ENCODE assay signal across 16 mouse cellular contexts in genomic region chr9:43271761-43272518, GRCm38 (mm10). TPM values are rescaled to one million over a fixed set of nuclear protein-coding genes. Genes with fewer than 3 reads are reported as not detected.
A peak's percentile ranks its signal among the peaks of the same experiment; 100 is the strongest.
DNase-seq lines count a peak whose midpoint lies in the region; ATAC-seq and TF ChIP-seq lines count a peak whose summit lies in the region.
"Had no signal": no experiment of that assay in that cellular context is flagged by ENCODE, and none has a peak within 500 bp of the region (broad histone marks: within the 10 kb centered on the region; RNA-seq: fewer than 3 reads in every experiment).

No protein-coding gene starts in this region.

- H3K9me3 ChIP-seq in intestine, postnatal 0 days (ENCODE audit: control insufficient read depth), result no peaks in the 10 kb centered on the region
- H3K9me3 ChIP-seq: forebrain, embryonic 15.5 days; hindbrain, embryonic 12.5 days; neural tube, embryonic 13.5 days had no signal

- H3K4me2 ChIP-seq in intestine, postnatal 0 days (replicated peaks; ENCODE audit: low read depth), result no peak overlapping the region
- H3K4me2 ChIP-seq: forebrain, embryonic 15.5 days had no signal

- peak; percentile 30 for DNase-seq in kidney, adult 18-20 months
- DNase-seq in kidney, adult 9 months, result no peak
- peak; percentile 31 for DNase-seq in right cerebral cortex, adult 18-20 months
- DNase-seq in right cerebral cortex, postnatal 4 days, result no peak
- no peak for DNase-seq in spleen, adult 18-20 months
- no peak for DNase-seq in urinary bladder, adult 2 months (ENCODE audit: low spot score)
- DNase-seq: cerebellum, postnatal 14 days; lung, adult 18-20 months; right cerebral cortex, postnatal 25 days; thymus, adult 18-20 months had no signal

- H3K9ac ChIP-seq in intestine, postnatal 0 days (ENCODE audit: low read depth, low read length), result no peak overlapping the region
- H3K9ac ChIP-seq: forebrain, embryonic 15.5 days; hindbrain, embryonic 12.5 days; neural tube, embryonic 13.5 days had no signal

- WGBS in intestine, postnatal 0 days, result 77% methylated on average over 14 of the region's 14 CpGs

- no peak overlapping the region for H3K27ac ChIP-seq in intestine, postnatal 0 days (ENCODE audit: low read depth, low read length)
- H3K27ac ChIP-seq: forebrain, embryonic 15.5 days; hindbrain, embryonic 12.5 days; neural tube, embryonic 13.5 days had no signal

- no peaks in the 10 kb centered on the region for H3K4me1 ChIP-seq in intestine, postnatal 0 days (replicated peaks; ENCODE audit: control insufficient read depth, insufficient read depth, low read length)

- no peak overlapping the region for H3K4me3 ChIP-seq in intestine, postnatal 0 days (ENCODE audit: low read depth, low read length)
- H3K4me3 ChIP-seq: forebrain, embryonic 15.5 days; neural tube, embryonic 13.5 days had no signal

- H3K36me3 ChIP-seq in intestine, postnatal 0 days (ENCODE audit: control insufficient read depth, insufficient read depth), result no peaks in the 10 kb centered on the region
- H3K36me3 ChIP-seq: forebrain, embryonic 15.5 days; G1E; hindbrain, embryonic 12.5 days; neural tube, embryonic 13.5 days had no signal

- TF ChIP-seq CTCF in intestine, postnatal 0 days (IDR thresholded peaks at IDR 0.05; ENCODE audit: low read depth), result no peak

- ATAC-seq in intestine, postnatal 0 days, result peak; percentile 21; the same call in 1 of the 2 replicates

- H3K27me3 ChIP-seq in intestine, postnatal 0 days (replicated peaks; ENCODE audit: control insufficient read depth, insufficient read depth, low read length), result 0 out of 2 replicates have a peak, but pooled peaks cover 13% of the 10 kb centered on the region

RNA-seq across cellular contexts. Expression of gene Oaf, which starts 32.2 kb away (rescaled TPM):
- 39.7 and 45.5 TPM in 2 replicates for polyA plus RNA-seq in intestine, postnatal 0 days (2015; fragmentation: Nextera tagmentation; extraction: Ambion mirVana)
- polyA plus RNA-seq in urinary bladder, adult 2 months (2012; rRNA removed), result 53.7 and 67.1 TPM in 2 replicates

RNA-seq across cellular contexts. Expression of gene Trim29, which starts 38.7 kb away (rescaled TPM):
- polyA plus RNA-seq in intestine, postnatal 0 days (2015; fragmentation: Nextera tagmentation; extraction: Ambion mirVana), result 0.26 and 0.38 TPM in 2 replicates
- 59.6 and 62.9 TPM in 2 replicates for polyA plus RNA-seq in urinary bladder, adult 2 months (2012; rRNA removed)
- polyA plus RNA-seq: forebrain, embryonic 15.5 days; G1E; liver, adult 2 months had no signal

Comparison
In these comparisons a context has a peak if more than half of its experiments do, and no peak if none do; other contexts are left out.
1. DNase-seq: peak in kidney, adult 18-20 months (single experiment) and right cerebral cortex, adult 18-20 months (single experiment); none in kidney, adult 9 months (single experiment), right cerebral cortex, postnatal 4 days (single experiment), spleen, adult 18-20 months (0 of 2) and urinary bladder, adult 2 months (single experiment).
2. RNA of gene Trim29, which starts 38.7 kb away (polyA plus RNA-seq): 59.6 to 62.9 TPM in urinary bladder, adult 2 months; 0.26 to 0.38 TPM in intestine, postnatal 0 days; every median in the first group is over 10 times any median in the second.